Mouse (Mus musculus) stomach, postnatal 0 days (tissue): ENCODE measurements at regions not wholly inside any gene's neighbourhood (a gene's known extent, or its start where the extent isn't known, plus 50 kb on each side); places are given as distances from the start of the nearest gene placed in this dataset.

Experiments used
- CTCF ChIP-seq: IDR thresholded peaks from 2 replicates; pipeline ENCODE4 v1.5.1; 2016; ENCODE audit warnings: antibody characterized with exemption, low read depth, mild to moderate bottlenecking, moderate library complexity
- EP300 ChIP-seq: optimal IDR thresholded peaks from 2 replicates; pipeline ENCODE3; 2016; ENCODE audit warnings: antibody characterized with exemption

GRCm38 (mm10) chr1:71910125-71910524 lies 257.1 kb upstream of the Fn1 start:
- TF ChIP-seq CTCF (no peak), EP300 (no peak)
